Mouse (Mus musculus): ENCODE data around the gene Klk1. TPM values are rescaled to one million over a fixed set of nuclear protein-coding genes. Genes with fewer than 3 reads are reported as not detected.

Gene Klk1
- total RNA-seq (2023; ENCODE audit: inconsistent age) = not detected in 4 replicates

DNA sequence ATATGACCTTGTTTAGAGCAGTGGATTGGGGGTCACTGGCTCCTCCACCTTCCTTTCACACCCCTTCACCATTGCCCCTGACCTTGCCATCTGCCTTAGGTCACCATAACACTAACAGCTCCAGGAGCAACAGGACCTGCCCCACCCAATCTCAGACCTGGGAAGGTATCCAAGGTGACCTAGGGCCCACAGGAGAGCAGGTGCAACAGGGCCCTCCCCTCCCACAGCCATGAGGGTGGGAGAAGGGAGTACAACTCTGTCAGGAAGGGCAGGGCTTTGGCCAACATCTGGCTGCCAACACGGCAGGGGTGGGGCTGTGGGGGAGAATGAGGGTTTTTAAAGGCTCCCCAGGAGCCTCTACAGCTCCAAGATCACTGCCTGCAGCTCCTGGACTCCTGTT, at the start of gene Klk1:
Klk1 (plus strand) TSS at position 285 of the 400 bp plus-strand sequence.

DNA sequence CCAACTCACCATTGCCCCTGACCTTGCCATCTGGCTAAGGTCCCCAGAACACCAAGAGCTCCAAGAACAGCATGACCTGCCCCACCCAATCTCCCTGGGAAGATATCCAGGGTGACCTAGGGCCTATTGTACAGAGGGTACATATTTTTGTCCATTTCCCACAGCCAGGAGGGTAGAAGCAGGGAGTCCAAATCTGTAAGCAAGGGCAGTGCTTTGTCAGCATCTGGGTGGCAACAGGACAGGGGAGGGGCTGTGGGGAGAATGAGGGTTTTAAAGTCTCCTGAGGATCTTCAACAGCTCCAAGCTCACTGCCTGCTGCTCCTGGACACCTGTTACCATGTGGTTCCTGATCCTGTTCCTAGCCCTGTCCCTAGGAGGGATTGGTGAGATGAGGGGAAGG, 37.2 kb upstream of the Klk1 start, which contains the start of gene Klk1b24:
Klk1b24 (plus strand) TSS at position 301 of the 400 bp plus-strand sequence.

DNA sequence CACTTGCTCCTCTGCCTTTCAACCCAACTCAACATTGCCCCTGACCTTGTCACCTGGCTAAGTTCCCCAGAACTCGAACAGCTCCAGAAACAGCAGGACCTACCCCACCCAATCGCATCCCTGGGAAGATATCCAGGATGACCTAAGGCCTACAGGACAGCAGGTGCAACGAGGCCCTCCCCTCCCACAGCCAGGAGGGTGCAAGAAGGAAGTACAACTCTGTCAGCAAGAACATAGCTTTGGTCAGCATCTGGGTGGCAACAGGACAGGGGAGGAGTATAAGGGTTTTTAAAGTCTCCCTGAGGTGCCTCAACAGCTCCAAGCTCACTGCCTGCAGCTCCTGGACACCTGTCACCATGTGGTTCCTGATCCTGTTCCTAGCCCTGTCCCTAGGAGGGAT, 27.3 kb upstream of the Klk1 start, which contains the start of gene Klk1b3:
Klk1b3 (plus strand) TSS at position 301 of the 400 bp plus-strand sequence.

DNA sequence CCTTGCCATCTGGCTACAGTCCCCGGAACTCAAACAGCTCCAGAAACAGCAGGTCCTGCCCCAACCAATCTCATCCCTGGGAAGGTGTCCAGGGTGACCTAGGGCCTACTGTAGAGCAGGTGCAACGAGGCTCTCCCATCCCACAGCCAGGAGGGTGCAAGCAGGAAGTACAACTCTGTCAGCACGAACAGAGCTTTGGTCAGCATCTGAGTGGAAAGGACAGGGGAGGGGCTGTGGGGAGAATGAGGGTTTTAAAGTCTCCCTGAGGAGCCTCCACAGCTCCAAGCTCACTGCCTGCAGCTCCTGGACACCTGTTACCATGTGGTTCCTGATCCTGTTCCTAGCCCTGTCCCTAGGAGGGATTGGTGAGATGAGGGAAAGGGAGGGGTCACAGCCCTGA, 18.0 kb upstream of the Klk1 start, which contains the start of gene Klk1b4:
Klk1b4 (plus strand) TSS at position 301 of the 400 bp plus-strand sequence.

DNA sequence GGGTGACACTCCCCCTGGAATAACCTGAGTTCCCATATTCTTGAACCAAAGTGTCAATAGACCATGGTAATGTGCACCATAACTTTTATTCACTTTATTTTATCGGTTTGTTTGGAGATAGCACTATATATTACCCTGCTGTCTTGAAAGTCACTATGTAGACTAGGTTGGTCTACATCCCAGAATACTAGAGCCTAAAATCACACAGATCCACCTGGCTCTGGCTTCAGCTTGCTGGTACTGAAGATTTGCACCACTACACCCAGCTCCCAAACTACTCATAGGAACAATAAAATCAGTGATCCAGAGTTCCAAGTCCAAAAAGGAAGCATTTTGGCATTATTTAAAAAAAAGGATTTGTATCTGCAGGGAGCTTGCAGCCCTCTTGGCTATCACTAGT, 9.5 kb upstream of the Klk1 start, which contains the start of gene Klk1b5:
Klk1b5 (plus strand) TSS at position 301 of the 400 bp plus-strand sequence.

DNA sequence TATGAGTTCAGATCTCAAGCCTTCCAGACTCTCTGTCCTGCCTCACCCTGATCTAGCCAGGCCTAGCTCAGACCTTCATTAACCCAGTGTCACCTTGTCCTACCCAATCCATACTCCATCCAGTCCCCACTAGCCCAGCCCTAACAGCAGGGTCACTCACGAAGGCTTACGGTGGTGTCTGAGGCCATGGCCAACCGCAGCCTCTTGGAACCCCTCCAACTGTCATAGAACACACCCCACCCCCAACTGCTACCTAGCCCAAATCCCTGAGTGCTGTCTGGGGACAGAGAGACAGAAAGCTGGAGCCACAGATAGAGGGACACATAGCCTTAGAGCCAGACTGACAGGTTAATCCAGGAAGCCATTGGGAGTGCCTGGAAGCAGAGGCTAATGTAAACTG, 10.7 kb downstream of the Klk1 start, which contains the start of gene Gm36864:
Gm36864 (plus strand) TSS at position 269 of the 400 bp plus-strand sequence.

DNA sequence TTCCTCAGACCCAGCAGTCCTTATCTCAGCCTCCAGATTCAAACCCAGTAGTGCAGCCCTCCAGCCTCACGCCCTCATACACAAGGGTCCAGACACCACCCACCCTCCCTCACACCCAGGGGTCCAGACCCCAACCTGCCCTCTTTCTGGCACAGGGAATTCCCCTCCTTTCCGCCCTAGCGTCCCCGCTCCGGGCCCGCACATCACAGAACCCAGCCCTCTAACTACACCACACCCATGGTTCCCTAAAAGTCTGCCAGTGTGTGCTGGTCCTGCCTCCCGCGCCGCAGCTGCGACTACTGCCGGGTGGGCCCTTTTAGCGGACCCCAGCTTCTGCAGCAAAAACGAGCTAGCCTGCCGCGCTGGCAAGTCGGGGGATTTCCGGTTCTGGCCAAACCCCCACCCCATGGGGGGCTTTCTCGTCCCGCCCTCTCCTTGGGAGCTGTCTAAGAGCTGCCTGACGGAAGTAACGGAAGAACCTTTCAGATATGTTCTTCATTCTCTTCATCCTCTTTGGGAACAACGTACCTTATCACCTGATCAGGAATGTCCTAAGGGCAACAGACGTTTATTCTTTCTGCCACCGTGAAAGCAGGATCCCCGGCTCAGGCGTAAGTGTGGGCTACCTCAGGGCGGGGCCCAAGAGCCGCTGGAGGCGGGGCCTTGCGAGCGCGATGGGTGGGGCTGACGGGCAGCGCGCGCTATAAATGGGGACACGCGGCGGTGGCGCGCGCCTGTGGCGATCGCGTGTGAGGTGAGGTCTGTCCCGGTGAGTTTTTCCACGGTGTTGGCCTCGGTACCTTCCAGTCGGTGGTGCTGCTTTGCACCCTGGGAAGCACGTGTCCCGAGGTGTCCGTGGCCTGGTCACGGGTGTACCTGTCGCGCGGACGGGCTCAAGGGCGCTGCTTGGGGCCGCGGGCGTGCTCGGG, 21.2 kb downstream of the Klk1 start, which contains the start of the genes 1700028J19Rik and 2410002F23Rik:
1700028J19Rik (minus strand) TSS at position 641 of the 929 bp plus-strand sequence.
2410002F23Rik (plus strand) TSS at position 668 of the 929 bp plus-strand sequence.

DNA sequence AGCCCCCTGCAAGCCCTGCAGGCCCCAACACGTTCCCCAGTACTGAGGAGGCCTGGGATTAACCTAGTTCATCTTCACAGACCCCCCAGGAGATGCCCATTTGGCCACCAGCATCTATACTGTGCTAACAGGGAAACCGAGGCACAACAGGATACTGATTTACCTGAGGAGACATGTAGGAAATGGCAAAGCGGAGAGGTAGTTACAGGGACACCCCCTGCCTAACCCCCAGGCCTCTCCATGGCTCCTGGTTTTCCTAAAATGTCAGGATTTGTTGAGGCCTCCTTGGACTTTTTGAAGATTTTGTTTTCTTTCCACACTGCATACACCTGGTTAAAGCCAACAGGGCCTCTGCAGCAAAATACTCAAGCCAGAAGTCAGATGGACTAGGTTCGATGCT, 32.1 kb downstream of the Klk1 start, which contains the start of gene Acp4:
Acp4 (minus strand) TSS at position 101 of the 400 bp plus-strand sequence.

DNA sequence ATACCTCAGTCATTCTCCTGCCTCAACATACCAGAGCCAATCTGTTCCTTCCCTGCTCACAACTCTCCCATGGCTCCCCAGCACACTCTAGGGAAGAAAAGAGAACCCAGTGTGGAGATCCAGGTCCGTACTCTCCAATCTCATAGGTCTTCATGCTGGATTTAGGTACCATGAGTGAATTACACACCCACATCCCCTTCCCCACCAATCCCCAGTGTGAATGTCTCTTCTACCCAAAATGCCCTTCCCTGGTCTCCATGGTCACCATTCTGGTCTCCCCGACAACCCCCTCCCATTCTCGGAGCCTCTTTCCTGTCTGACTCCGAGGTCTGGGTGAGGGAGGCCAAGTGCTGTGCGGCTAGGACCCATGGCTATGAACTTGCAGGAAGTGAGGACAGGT, 36.0 kb downstream of the Klk1 start, which contains the start of gene Gm15517:
Gm15517 (plus strand) TSS at position 301 of the 400 bp plus-strand sequence.

Other genes starting within 250 kb of the Klk1 start
- not detected in 4 replicates for gene Klk1b9, start 249.3 kb upstream of the Klk1 start, total RNA-seq (2023; ENCODE audit: inconsistent age)
- not detected in 4 replicates for gene Klk1b11, start 229.5 kb upstream of the Klk1 start, total RNA-seq (2023; ENCODE audit: inconsistent age)
- gene Klk1b26, start 213.2 kb upstream of the Klk1 start, total RNA-seq (2023; ENCODE audit: inconsistent age) = not detected in 4 replicates
- gene Klk1b27, start 173.1 kb upstream of the Klk1 start, total RNA-seq (2023; ENCODE audit: inconsistent age) = not detected in 4 replicates
- not detected in 4 replicates for gene Klk1b21, start 123.0 kb upstream of the Klk1 start, total RNA-seq (2023; ENCODE audit: inconsistent age)
- gene Klk1b22, start 112.7 kb upstream of the Klk1 start, total RNA-seq (2023; ENCODE audit: inconsistent age) = not detected in 4 replicates
- not detected in 4 replicates for gene Klk1b16, start 88.6 kb upstream of the Klk1 start, total RNA-seq (2023; ENCODE audit: inconsistent age)
- gene Klk1b24, start 37.1 kb upstream of the Klk1 start, total RNA-seq (2023; ENCODE audit: inconsistent age) = not detected in 4 replicates
- gene Klk1b3, start 27.2 kb upstream of the Klk1 start, total RNA-seq (2023; ENCODE audit: inconsistent age) = not detected in 4 replicates
- gene Klk1b4, start 17.9 kb upstream of the Klk1 start, total RNA-seq (2023; ENCODE audit: inconsistent age) = not detected in 4 replicates
- not detected in 4 replicates for gene Klk1b5, start 9.4 kb upstream of the Klk1 start, total RNA-seq (2023; ENCODE audit: inconsistent age)
- not detected in 4 replicates for gene Gm36864, start 10.8 kb downstream of the Klk1 start, total RNA-seq (2023; ENCODE audit: inconsistent age)
- gene 1700028J19Rik, start 21.3 kb downstream of the Klk1 start, total RNA-seq (2023; ENCODE audit: inconsistent age) = 0.87 to 1.9 TPM (median 1.5 TPM) in 4 replicates
- gene 2410002F23Rik, start 21.4 kb downstream of the Klk1 start, total RNA-seq (2023; ENCODE audit: inconsistent age) = 153 to 193 TPM (median 178 TPM) in 4 replicates
- not detected in 4 replicates for gene Acp4, start 32.0 kb downstream of the Klk1 start, total RNA-seq (2023; ENCODE audit: inconsistent age)
- not detected in 4 replicates for gene Gm15517, start 36.1 kb downstream of the Klk1 start, total RNA-seq (2023; ENCODE audit: inconsistent age)
- 1.00 to 2.5 TPM (median 1.2 TPM) in 4 replicates for gene Clec11a, start 81.5 kb downstream of the Klk1 start, total RNA-seq (2023; ENCODE audit: inconsistent age)
- gene Shank1, start 84.9 kb downstream of the Klk1 start, total RNA-seq (2023; ENCODE audit: inconsistent age) = 29.6 to 39.7 TPM (median 36.1 TPM) in 4 replicates
- not detected in 4 replicates for gene Syt3, start 158.7 kb downstream of the Klk1 start, total RNA-seq (2023; ENCODE audit: inconsistent age)
- not detected in 4 replicates for gene 1700008O03Rik, start 160.5 kb downstream of the Klk1 start, total RNA-seq (2023; ENCODE audit: inconsistent age)
- not detected in 4 replicates for gene Lrrc4b, start 203.7 kb downstream of the Klk1 start, total RNA-seq (2023; ENCODE audit: inconsistent age)
- gene Aspdh, start 240.0 kb downstream of the Klk1 start, total RNA-seq (2023; ENCODE audit: inconsistent age) = not detected in 4 replicates
- 64.3 to 78.1 TPM (median 67.9 TPM) in 4 replicates for gene Josd2, start 242.6 kb downstream of the Klk1 start, total RNA-seq (2023; ENCODE audit: inconsistent age)